Mouse (Mus musculus): Measurements from ENCODE around the gene Ccdc138. TPM values are rescaled to one million over a fixed set of nuclear protein-coding genes. Genes with fewer than 3 reads are reported as not detected.
"Not testable (repeated sequence)": the region's sequence is repeated elsewhere in the genome, so short reads cannot be mapped to it uniquely, and the experiment has no call there.

Ccdc138 gene
- total RNA-seq (2021) = under 1 TPM; 0.17 to 0.23 TPM
- long read RNA-seq, experiment 1 = 0 reads
- long read RNA-seq, experiment 2 = 0 reads

DNA sequence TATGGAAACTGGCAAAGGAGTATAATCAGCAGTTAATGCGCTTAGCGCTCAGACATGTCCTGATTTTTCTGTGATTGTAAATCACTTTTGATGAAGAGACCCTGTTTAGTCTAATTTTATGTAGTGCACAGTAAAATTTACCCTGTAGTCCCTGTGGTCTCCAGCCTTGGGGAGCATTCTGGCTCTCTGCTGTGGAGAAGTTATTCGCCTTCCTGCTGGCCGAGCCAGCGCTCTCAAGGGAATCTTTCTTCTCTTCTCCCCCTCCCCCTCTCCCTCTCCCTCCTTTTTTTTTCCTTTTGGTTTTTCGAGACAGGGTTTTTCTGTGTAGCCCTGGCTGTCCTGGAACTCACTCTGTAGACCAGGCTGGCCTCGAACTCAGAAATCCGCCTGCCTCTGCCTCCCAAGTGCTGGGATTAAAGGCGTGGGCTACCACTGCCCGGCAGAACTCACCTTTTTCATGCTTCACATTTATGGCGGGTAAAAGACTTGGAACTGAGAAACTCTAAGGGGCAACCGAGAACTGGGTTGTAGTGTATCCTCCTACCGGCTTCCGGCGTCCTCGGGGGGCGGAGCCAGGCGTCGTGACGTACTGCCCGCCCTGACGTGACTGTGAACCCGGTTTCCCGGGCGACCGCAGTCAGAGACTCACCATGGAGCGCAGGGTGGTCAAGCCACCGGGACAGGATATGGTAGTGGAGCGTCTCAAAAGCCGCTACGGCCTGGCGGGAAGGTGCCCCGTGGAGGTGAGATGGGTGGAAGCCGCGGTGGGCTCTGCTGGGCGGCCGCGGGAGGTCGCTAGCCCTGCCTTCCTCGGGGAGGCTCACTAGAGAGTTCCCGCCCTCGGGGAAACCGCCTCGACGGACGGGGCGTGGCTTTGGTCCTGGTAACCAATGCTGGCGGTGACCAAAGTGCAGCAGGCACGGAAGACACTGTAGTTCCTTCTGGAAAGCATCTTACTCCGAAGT is at the start of gene Ccdc138:
Ccdc138 (plus strand) TSS at position 629 of the 965 bp plus-strand sequence.
- DNase-seq (ENCODE audit: low spot score) = peak; percentile 90

DNA sequence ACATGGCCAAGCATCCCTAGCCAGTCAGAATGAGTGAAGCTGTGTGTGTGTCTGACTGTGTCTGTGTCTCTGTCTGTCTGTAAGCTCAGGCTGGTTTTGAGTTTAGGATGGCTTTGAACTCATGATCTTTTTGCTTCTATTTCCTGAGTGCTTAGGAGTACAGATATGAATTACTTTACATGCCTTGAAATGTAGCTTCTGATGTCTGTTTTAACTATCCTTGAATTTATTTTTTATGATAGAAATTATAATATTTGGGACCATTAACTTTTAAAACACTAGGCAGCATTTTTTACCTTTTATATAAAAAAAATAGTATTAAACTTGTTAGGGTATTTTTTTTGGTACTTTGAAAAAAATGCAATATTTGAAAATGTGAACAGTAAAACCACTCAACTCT is 46.2 kb upstream of the Ccdc138 start:
- DNase-seq (ENCODE audit: low spot score) = no peak

DNA sequence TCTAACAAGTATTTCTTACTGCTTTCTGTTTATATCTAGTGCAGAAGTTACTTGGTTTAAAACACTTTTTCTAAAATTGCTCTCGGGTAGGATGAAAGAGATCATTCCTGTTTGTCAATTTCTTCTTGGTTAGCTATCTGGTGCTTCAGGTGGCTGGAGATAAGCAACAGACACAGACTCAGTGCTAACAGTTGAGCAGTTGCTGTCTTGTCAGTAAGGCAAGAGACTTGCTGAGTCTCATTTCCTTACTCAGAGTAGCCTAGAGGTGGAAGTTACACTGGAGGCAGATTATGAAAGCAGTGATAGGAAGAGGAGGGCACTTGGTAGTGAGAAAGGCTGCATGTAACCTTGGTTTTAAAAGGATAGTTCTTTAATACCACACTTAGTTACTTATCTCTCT is 45.6 kb upstream of the Ccdc138 start:
- no peak for DNase-seq (ENCODE audit: low spot score)

DNA sequence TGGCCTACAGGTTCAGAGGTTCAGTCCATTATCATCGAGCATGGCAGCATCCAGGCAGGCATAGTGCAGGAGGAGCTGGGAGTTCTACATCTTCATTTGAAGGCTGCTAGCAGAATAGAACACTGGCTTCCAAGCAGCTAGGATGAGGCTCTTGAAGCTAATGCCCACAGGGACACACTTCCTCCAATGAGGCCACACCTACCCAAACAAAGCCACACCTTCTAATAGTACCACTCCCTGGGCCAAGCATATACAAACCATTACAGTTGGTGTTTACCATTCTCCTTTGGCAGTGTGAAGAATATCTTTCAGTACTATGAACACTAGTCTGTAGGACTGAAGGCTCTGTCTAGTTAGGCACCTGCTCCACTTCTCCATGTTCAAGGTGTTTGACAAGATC is 37.9 kb upstream of the Ccdc138 start:
- DNase-seq (ENCODE audit: low spot score) = no peak

DNA sequence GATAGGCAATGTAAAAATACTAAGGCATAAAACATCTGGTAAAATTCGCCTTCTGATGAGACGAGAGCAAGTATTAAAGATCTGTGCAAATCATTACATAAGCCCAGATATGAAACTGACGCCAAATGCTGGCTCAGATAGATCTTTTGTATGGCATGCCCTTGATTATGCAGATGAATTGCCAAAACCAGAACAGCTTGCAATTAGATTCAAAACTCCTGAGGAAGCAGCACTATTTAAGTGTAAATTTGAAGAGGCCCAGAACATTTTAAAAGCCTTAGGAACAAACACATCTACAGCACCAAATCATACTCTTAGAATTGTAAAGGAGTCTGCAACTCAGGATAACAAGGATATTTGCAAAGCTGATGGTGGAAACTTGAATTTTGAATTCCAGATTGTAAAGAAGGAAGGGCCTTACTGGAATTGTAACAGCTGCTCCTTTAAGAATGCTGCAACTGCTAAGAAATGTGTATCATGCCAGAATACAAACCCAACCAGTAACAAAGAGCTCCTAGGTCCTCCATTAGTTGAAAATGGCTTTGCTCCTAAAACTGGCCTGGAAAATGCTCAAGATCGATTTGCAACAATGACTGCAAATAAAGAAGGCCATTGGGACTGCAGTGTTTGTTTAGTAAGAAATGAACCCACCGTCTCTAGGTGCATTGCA is 20.5 kb upstream of the Ccdc138 start:
- no peak for DNase-seq (ENCODE audit: low spot score)

DNA sequence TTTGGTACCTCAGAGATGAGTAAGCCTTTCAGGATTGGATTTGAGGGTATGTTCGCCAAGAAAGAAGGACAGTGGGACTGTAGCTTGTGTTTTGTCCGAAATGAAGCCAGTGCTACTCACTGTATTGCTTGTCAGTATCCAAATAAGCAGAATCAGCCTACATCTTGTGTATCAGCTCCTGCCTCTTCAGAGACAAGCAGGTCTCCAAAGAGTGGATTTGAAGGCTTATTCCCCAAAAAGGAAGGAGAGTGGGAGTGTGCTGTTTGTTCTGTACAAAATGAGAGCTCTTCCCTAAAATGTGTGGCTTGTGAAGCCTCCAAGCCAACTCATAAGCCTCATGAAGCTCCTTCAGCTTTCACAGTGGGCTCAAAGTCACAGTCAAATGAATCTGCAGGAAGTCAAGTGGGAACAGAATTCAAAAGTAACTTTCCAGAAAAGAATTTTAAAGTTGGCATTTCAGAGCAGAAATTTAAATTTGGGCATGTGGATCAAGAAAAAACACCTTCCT is 19.6 kb upstream of the Ccdc138 start:
- DNase-seq (ENCODE audit: low spot score) = no peak

DNA sequence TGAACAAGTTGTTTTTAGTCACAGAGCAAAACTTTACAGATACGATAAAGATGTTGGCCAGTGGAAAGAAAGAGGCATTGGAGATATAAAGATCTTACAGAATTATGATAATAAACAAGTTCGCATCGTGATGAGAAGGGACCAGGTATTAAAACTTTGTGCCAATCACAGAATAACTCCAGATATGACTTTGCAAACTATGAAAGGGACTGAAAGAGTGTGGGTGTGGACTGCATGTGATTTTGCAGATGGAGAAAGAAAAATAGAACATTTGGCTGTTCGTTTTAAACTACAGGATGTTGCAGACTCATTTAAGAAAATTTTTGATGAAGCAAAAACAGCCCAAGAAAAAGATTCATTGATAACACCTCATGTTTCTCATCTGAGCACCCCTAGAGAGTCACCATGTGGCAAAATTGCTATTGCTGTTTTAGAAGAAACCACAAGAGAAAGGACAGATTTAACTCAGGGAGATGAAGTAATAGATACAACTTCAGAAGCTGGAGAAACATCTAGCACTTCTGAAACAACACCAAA is 17.7 kb upstream of the Ccdc138 start:
- DNase-seq (ENCODE audit: low spot score) = no peak

DNA sequence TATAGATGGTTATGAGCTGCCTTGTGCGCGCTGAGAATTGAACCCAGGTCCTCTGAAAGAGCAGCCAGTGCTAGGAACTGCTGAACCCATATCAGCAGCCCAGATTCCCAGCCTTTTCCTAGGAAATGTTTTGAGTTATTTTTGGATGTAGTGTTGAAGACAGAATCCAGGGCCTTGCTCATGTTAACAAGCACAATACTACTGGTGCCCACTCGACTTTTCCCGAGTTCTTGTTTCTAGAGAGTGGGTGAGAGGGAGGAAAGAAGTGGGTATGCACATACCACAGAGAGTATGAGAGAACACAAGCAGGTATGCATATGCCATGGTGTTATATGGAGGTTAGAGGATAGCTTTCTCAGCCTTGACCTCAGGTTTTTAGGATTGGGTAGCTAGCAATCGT is 6.7 kb upstream of the Ccdc138 start:
- no peak for DNase-seq (ENCODE audit: low spot score)

DNA sequence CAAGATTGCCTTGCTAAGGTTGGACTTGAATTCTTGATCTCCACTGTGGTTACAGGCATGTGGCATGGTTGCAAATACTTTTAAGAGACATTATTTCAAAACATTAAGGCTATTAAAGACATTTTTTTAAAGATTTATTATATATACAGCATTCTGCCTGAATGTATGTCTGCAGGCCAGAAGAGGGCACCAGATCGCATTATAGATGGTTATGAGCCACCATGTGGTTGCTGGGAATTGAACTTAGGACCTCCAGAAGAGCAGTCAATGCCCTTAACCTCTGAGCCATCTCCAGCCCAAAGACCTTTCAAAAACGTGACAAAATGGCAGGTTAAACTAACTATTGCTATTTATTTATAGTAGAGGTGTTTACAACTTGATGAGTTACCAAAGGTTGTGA is 2.1 kb upstream of the Ccdc138 start:
- DNase-seq (ENCODE audit: low spot score) = no peak

DNA sequence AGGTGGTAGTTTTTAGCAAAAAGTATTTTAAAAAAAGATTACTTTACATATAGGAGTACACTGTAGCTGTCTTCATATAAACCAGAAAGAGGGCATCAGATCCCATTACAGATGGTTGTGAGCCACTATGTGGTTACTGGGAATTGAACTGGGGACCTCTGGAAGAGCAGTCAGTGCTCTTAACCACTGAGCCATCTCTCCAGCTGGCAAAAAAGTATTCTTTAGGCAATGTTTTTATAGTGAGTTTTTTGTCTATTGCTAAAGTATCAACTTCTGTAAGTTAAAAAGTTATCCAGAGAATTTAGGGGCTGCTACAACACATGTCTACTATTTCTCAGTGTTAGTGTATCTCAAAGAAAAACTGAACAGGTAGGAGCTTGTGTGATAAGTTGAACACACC is 1.0 kb upstream of the Ccdc138 start:
- DNase-seq (ENCODE audit: low spot score) = no peak

DNA sequence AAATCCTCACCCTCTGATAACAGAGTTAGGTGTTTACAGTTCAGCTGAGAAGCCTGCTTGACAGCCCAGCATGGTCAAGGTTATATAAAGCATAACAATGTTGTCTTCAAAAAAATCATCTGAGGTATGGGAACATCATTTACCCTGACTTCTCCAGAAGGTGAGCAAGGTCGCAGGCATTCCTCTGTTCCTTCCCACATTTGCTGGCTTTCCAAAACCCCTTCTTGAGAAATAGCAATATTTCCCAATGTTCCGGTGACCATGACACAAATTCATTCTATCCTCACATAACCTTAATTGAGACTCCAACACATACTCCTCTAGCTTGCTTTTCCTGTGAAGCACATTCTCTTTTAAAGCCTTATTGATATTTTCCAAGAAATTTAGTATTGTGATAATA is 768 bp downstream of the Ccdc138 start:
- DNase-seq (ENCODE audit: low spot score) = no peak

DNA sequence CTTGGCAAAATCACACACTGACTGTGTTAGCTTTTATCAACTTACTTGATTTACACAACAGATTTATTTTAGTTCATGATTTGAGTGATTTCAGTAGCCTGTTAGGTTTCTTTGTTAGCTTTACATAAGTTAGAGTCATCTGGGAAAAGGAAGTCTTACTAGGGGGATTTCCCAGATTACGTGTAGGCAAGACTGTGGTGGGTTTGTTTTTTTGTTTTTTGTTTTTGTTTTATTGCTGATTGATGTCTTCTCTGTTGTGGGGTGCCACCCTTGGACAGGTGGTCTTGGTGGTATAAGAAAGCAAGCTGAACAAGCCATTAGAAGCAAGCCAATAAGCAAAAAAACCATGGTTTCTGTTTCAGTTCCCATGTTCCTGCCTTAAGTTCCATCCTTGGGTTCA is 31.6 kb downstream of the Ccdc138 start:
- DNase-seq (ENCODE audit: low spot score) = no peak

DNA sequence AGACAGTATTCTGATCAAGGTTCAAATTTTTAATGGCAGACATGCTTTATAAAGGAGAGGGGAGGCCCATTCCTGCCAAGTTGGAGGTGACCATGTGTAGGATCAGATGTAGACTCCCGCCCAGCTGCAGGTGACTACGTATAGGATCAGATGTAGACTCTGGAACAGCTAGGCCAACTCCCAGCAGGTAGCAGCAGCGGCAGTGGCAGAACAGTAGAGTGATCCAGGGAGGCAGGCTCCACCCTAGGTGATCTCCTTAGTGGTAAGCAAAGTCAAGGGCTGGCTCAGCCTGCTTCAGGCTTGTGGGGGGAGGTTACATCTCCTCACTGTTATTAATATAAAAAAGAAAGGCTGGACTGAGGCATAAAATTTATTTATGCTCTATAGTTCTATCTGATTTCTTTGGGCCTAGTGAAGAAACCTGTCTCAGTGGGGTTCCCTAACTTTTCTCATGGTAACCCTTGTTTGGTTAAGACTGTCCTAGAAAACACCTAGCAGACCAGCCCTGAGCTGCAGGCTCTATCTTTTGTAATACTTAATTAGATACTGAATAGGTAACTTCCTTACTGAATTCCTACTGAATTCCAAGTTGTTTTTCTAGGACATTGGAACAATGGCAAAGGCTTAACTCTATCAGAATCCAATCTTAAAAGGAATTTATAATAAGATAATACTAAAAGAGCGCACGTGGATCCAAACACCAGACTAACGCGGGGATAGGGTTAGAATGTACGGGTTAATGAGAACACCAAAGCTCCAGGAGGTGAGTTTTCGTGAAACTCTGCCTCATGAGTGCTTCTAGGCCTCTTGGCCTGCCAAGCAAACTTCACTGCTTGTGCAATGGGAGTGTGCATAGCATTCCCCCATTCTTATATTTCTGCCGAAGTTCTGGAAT is 33.4 kb downstream of the Ccdc138 start:
- no peak for DNase-seq (ENCODE audit: low spot score)

DNA sequence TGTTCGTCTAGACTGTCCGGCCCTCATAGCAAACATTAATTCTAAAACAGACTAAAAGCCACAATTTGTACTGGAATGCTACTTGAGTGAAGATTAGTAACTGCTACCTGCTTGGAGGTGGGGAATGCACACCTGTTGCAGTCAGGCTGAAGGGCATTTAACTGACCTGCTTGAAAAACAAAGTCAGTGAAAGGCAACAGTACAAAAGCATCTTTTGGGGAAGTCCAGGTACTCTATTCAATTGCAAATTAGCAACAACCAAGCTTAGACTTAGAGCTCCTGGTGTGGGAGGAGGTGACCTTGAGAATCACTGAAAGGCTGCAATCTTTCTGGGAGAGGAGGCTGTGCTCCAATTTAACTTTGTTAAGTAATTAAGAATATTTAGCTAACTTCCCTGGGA is 34.4 kb downstream of the Ccdc138 start:
- no peak for DNase-seq (ENCODE audit: low spot score)

DNA sequence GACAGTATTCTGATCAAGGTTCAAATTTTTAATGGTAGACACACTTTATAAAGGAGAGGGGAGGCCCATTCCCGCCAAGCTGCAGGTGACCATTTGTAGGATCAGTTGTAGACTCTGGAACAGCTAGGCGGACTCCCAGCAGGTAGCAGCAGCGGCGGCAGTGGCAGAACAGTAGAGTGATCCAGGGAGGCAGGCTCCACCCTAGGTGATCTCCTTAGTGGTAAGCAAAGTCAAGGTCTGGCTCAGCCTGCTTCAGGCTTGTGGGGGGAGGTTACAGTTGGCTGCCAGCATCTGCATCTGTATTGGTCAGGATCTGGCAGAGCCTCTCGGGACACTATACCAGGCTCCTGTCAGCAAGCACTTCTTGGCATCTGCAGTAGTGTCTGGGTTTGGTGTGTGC is 38.5 kb downstream of the Ccdc138 start:
- not testable (repeated sequence) for DNase-seq (ENCODE audit: low spot score)

DNA sequence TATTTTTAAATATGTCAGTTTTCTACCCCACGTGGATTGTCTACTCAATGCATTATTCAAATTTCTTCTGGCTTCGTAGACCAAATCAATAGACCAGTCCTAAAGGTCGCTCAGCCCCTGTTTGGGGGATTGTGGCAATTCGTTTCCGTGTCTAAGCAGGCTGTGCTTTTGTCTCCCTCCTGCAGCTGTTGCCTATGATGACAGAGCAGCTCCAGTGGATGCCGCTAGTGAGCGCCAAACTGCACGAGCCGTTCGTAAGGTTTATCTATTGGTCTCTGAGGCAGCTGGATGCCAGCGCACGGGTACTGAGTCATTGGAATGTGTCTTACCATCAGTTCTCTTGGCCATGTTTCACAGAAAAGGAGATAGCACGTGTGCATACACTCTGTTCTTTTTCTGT is 42.9 kb downstream of the Ccdc138 start:
- DNase-seq (ENCODE audit: low spot score) = no peak

DNA sequence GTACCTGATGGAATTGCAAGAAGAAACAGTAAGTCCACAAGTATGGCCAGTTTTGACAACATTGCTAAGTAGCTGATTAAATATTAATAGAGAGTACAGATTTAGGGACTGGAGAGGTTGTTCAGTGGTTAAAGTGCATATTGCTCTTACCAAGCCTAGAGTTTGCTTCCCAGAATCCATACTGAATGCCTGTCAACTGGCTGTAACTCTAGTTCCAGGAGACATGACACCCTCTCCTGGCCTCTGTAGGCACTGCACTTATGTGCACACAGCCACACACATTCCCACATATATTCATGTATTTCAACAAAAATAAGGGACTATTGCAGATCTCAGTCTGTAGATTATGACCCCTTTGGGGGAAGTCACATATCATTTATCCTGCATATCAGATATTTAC is 51.0 kb downstream of the Ccdc138 start:
- no peak for DNase-seq (ENCODE audit: low spot score)

DNA sequence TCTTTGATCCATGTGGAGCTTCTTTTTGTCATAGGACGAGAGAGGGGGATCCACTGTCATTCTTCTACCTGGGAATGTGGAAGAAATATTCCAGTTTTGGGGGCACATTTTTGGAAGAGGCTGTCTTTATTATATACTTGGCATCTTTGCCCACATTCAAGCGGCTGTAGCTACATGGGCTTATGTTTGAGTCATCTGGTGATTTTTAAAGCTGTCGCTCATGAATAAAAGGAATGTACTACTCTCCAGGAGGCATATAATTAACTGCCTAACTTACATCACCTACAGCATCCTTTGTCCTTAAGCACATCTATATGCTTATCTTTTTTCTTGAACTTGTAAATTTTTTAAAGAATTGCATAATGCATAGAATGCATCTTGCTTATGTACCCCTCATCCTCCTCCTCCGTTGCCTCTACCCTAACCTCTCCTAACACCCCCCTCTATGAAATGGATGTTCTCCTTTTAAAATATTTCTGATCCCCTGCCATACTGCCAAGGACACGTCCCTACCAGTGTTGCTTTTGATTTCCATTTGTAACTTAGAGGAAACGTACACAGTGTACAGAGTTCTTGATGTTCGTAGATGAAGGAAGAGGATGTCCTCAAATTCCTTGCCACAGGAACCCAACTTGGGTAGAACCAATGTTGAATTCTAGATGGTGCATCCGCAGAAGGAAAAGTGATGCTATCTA is 57.1 kb downstream of the Ccdc138 start:
- DNase-seq (ENCODE audit: low spot score) = no peak

DNA sequence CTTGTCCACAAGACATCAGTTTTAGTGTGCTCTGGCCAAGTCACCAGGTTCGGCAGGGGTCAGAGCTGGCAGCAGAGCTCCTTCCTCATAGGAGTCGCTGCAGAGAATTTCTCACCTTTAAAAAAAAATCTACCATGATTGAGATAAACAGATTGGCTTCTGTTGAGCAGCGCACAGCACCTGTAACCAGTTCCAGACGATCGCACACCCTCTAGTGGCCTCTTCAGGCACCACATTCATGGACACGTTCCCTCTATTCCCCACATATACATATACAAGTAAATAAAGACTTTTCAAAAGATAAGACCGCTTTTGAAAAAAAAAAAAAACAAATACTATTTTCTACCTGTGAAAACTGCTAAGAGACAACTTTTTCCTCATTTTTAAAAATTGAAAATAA is 61.4 kb downstream of the Ccdc138 start:
- DNase-seq (ENCODE audit: low spot score) = peak; percentile 44

DNA sequence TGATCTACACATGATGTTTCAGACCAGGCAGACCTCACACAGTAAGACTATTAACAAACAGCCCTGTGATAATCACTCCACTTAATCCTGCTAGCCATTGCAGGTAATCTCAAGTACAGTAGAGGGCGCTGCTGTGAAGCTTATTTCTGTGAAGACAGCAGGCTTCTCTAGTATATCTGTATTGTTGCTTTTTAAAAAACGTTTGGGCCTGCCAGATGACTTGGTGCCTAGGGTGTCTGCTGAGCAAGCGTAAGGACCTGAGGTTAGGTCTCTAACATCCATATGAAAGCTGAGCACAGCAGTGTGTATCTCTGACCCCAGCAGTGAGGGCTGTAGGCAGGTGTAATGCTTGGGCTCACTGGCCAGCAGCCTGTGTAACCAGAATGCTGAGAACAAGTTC is 62.2 kb downstream of the Ccdc138 start:
- peak; percentile 27 for DNase-seq (ENCODE audit: low spot score)

DNA sequence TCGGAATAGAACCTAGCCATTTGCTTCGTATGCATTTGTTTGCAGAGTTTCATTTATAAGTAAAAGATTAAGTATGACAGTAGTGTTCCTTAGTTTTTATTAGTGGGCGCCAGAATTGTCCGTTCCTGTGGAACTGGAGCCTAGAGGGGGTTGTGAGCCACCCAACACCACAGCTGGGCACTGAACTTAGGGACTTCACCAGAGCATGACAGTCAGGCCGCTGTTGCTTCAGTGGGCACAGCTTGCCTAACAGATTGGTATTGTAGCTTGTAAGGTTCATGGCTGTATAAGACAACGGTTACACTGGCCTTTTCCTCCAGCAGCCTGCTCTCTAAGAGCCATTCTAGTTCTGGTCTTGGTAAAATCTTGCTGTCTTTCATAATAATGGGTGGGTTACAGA is 62.8 kb downstream of the Ccdc138 start:
- no peak for DNase-seq (ENCODE audit: low spot score)
